Mouse (Mus musculus): ENCODE measurements around the gene Trpm3.

DNA sequence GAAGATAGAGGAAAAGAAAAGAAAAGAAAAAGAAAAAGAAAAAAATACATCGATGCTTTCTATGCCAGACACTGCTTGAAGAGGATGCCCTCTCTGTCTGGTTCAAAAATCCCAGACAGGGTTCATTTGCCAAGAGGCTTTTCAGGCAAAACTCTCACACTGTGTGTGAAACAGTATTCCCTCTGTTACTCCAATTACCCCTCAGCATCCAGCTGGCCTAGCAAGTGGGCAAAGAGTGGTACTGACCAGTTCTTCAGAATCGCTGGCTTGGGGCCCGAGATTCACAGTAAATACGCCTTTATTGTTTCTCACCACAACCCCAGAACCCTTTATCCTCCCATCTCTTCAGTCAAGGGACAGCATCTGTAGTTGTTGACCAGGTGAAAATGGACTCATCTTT is 178.5 kb downstream of the Trpm3 start:
- no peak for TF ChIP-seq CTCF (IDR thresholded peaks at IDR 0.05; ENCODE audit: low read depth)
- no peak for TF ChIP-seq EP300 (IDR thresholded peaks at IDR 0.05; ENCODE audit: low read depth)
